Mouse (Mus musculus): ENCODE measurements at regions not wholly inside any gene's neighbourhood (a gene's known extent, or its start where the extent isn't known, plus 50 kb on each side); places are given as distances from the start of the nearest gene placed in this dataset.

GRCm38 (mm10) chr8:89303326-89303725, 259.4 kb upstream of the Sall1 start:
- TF ChIP-seq CTCF (IDR thresholded peaks at IDR 0.05; ENCODE audit: extremely low read depth, insufficient read length, insufficient replicate concordance, low read depth, low read length) (no peak), POLR2A (IDR thresholded peaks at IDR 0.05; ENCODE audit: low read depth, low read length) (no peak)

Data from small intestine, adult 2 months (tissue).